Mouse (Mus musculus) kidney, adult 2 months (tissue): ENCODE data around the gene Rbmxl1.

Experiments
- CTCF ChIP-seq: fragments of 200-500 bp; conservative IDR thresholded peaks from 2 replicates; pipeline ENCODE4 v1.5.1; 2011; ENCODE audit warnings: low read depth, mild to moderate bottlenecking, control low read depth, low read length, moderate library complexity, mixed read lengths; ENCODE audit not compliant: insufficient read depth, insufficient read length
- POLR2A ChIP-seq: fragments of 200-500 bp; IDR thresholded peaks from one replicate; pipeline ENCODE4 v1.6.1; 2011; ENCODE audit warnings: low read depth, low read length, control low read depth

GRCm38 (mm10) chr8:78467889-78468288 lies 40.8 kb downstream of the Rbmxl1 start:
- TF ChIP-seq CTCF (no peak), POLR2A (no peak)
